In genomic region chr13:67742941-67743340, GRCm38 (mm10) we compare ENCODE assay signal across 25 mouse cellular contexts.
"Had no signal": no experiment of that assay in that cellular context is flagged by ENCODE, and none has a peak within 500 bp of the region (broad histone marks: within the 10 kb centered on the region; RNA-seq: fewer than 3 reads in every experiment).

No protein-coding gene starts in this region.

- H3K4me3 ChIP-seq: heart, embryonic 10.5 days; heart, embryonic 12.5 days; hindbrain, embryonic 10.5 days; hindbrain, embryonic 12.5 days; intestine, embryonic 15.5 days; left cerebral cortex, adult 2 months; limb, embryonic 10.5 days; limb, embryonic 12.5 days; liver, embryonic 13.5 days had no signal

- H3K9me3 ChIP-seq: intestine, embryonic 15.5 days; limb, embryonic 10.5 days had no signal

- ATAC-seq: hindbrain, embryonic 16.5 days; inflammation-experienced regulatory T-cells, adult 6 months; intestine, embryonic 15.5 days; intestine, postnatal 0 days had no signal

- H3K27ac ChIP-seq: heart, embryonic 10.5 days; hindbrain, embryonic 10.5 days; hindbrain, embryonic 12.5 days; hindbrain, embryonic 14.5 days; intestine, embryonic 15.5 days; left cerebral cortex, adult 2 months; limb, embryonic 10.5 days; limb, embryonic 12.5 days; liver, embryonic 13.5 days had no signal

- DNase-seq: gastrocnemius, postnatal 14 days; gastrocnemius, postnatal 36 days; heart, adult 18-20 months; heart, postnatal 10 days; heart, postnatal 4 days; kidney, adult 18-20 months; kidney, adult 8-10 months; kidney, postnatal 10 days; kidney, postnatal 25 days; kidney, postnatal 4 days; liver; liver, embryonic 13.5 days had no signal

- H3K27me3 ChIP-seq: heart, embryonic 12.5 days; hindbrain, embryonic 12.5 days; intestine, embryonic 15.5 days; limb, embryonic 12.5 days; liver, embryonic 13.5 days had no signal

- H3K9ac ChIP-seq: heart, embryonic 12.5 days; hindbrain, embryonic 12.5 days; hindbrain, embryonic 14.5 days; intestine, embryonic 15.5 days; limb, embryonic 12.5 days; liver, embryonic 13.5 days had no signal

- H3K4me1 ChIP-seq: heart, embryonic 10.5 days; heart, embryonic 12.5 days; hindbrain, embryonic 10.5 days; hindbrain, embryonic 12.5 days; intestine, embryonic 15.5 days; limb, embryonic 10.5 days; limb, embryonic 12.5 days; liver, embryonic 13.5 days had no signal

- H3K4me2 ChIP-seq: heart, embryonic 12.5 days; hindbrain, embryonic 12.5 days; hindbrain, embryonic 14.5 days; intestine, embryonic 15.5 days; limb, embryonic 12.5 days; liver, embryonic 11.5 days; liver, embryonic 13.5 days had no signal
